Mouse (Mus musculus) kidney, postnatal 25 days (tissue): Measurements from ENCODE around the gene Fas.

Experiments used
- DNase-seq, 2 experiments: peaks; one replicate each; pipeline ENCODE4 v3.0.0; 2021; ENCODE audit warnings: mixed read lengths in 2 of 2

Fas gene

GRCm38 (mm10) chr19:34284383-34284782, 6.1 kb upstream of the Fas start:
- DNase-seq: no peak

GRCm38 (mm10) chr19:34284826-34285225, 5.6 kb upstream of the Fas start:
- DNase-seq: no peak

GRCm38 (mm10) chr19:34287221-34287620, 3.2 kb upstream of the Fas start:
- no peak for DNase-seq

- DNase-seq: no peak
Measured at GRCm38 (mm10) chr19:34287656-34288415, 2.6 kb upstream of the Fas start.

- no peak for DNase-seq
Measured at GRCm38 (mm10) chr19:34288696-34289095, 1.8 kb upstream of the Fas start.

- peak in 1 of 2 experiments; percentile 18 for DNase-seq
Measured at GRCm38 (mm10) chr19:34290872-34291341, 441 bp downstream of the Fas start.

- no peak for DNase-seq
Measured at GRCm38 (mm10) chr19:34291379-34291778, 913 bp downstream of the Fas start.

GRCm38 (mm10) chr19:34291956-34292355, 1.5 kb downstream of the Fas start:
- no peak for DNase-seq

GRCm38 (mm10) chr19:34292701-34293100, 2.2 kb downstream of the Fas start:
- DNase-seq: no peak

GRCm38 (mm10) chr19:34293376-34293947, 3.0 kb downstream of the Fas start:
- no peak for DNase-seq

GRCm38 (mm10) chr19:34295442-34295841, 5.0 kb downstream of the Fas start:
- DNase-seq: no peak

- no peak for DNase-seq
Measured at GRCm38 (mm10) chr19:34298531-34298930, 8.1 kb downstream of the Fas start.

- DNase-seq: no peak
Measured at GRCm38 (mm10) chr19:34299229-34299628, 8.8 kb downstream of the Fas start.

GRCm38 (mm10) chr19:34300430-34300829, 10.0 kb downstream of the Fas start:
- DNase-seq: no peak

GRCm38 (mm10) chr19:34304917-34305316, 14.5 kb downstream of the Fas start:
- DNase-seq: no peak

- no peak for DNase-seq
Measured at GRCm38 (mm10) chr19:34306794-34307193, 16.3 kb downstream of the Fas start.

GRCm38 (mm10) chr19:34312151-34312728, 21.8 kb downstream of the Fas start:
- no peak for DNase-seq

GRCm38 (mm10) chr19:34328051-34328450, 37.6 kb downstream of the Fas start:
- no peak for DNase-seq

- peak; percentile 73 to 78 for DNase-seq
Measured at GRCm38 (mm10) chr19:34334300-34334699, 43.8 kb downstream of the Fas start.

- DNase-seq: no peak
Measured at GRCm38 (mm10) chr19:34344702-34345101, 54.2 kb downstream of the Fas start.

GRCm38 (mm10) chr19:34345616-34346267, 55.3 kb downstream of the Fas start:
- peak in 1 of 2 experiments; percentile 27 for DNase-seq

- DNase-seq: peak; percentile 21 to 41
Measured at GRCm38 (mm10) chr19:34353291-34353805, 62.9 kb downstream of the Fas start.

- no peak for DNase-seq
Measured at GRCm38 (mm10) chr19:34362639-34363038, 72.2 kb downstream of the Fas start.
